14 mouse cellular contexts compared by ENCODE assay signal in genomic region chr9:57998685-57999084, GRCm38 (mm10). TPM values are rescaled to one million over a fixed set of nuclear protein-coding genes. Genes with fewer than 3 reads are reported as not detected.
A peak's percentile ranks its signal among the peaks of the same experiment; 100 is the strongest.
DNase-seq lines count a peak whose midpoint lies in the region; ATAC-seq and TF ChIP-seq lines count a peak whose summit lies in the region.
"Had no signal": no experiment of that assay in that cellular context is flagged by ENCODE, and none has a peak within 500 bp of the region (broad histone marks: within the 10 kb centered on the region; RNA-seq: fewer than 3 reads in every experiment).

No protein-coding gene starts in this region.

- H3K4me1 ChIP-seq in forebrain, embryonic 12.5 days, result peaks cover 9% of the 10 kb centered on the region
- peaks cover 9% of the 10 kb centered on the region for H3K4me1 ChIP-seq in forebrain, embryonic 13.5 days
- H3K4me1 ChIP-seq in intestine, embryonic 16.5 days (ENCODE audit: control insufficient read depth, insufficient read depth, low read length), result peaks cover 7% of the 10 kb centered on the region; the same call in 1 of the 2 replicates
- no peaks in the 10 kb centered on the region for H3K4me1 ChIP-seq in intestine, postnatal 0 days (replicated peaks; ENCODE audit: control insufficient read depth, insufficient read depth, low read length)
- H3K4me1 ChIP-seq in thymus, adult 2 months (replicated peaks; ENCODE audit: control insufficient read depth, insufficient read depth, low read length), result peaks cover 18% of the 10 kb centered on the region

- no peak overlapping the region for H3K27ac ChIP-seq in forebrain, embryonic 12.5 days
- no peak overlapping the region for H3K27ac ChIP-seq in forebrain, embryonic 13.5 days
- no peak overlapping the region for H3K27ac ChIP-seq in intestine, embryonic 16.5 days (ENCODE audit: low read length)
- H3K27ac ChIP-seq in intestine, postnatal 0 days (ENCODE audit: low read depth, low read length), result no peak overlapping the region
- H3K27ac ChIP-seq in thymus, adult 2 months (ENCODE audit: control insufficient read depth, insufficient read depth, low read length), result no peak overlapping the region
- H3K27ac ChIP-seq: embryonic facial prominence, embryonic 15.5 days; gastrocnemius, adult 2 months; limb, embryonic 12.5 days; liver, embryonic 12.5 days; midbrain, embryonic 10.5 days had no signal

- no peak for TF ChIP-seq CTCF in intestine, postnatal 0 days (IDR thresholded peaks at IDR 0.05; ENCODE audit: low read depth)
- TF ChIP-seq CTCF in thymus, adult 2 months (IDR thresholded peaks at IDR 0.05; ENCODE audit: borderline replicate concordance, control insufficient read depth, extremely low read depth, insufficient read depth, low read length, poor library complexity), result no peak

- H3K9me3 ChIP-seq in forebrain, embryonic 12.5 days, result no peaks in the 10 kb centered on the region
- H3K9me3 ChIP-seq in forebrain, embryonic 13.5 days (replicated peaks), result no peaks in the 10 kb centered on the region
- H3K9me3 ChIP-seq in intestine, embryonic 16.5 days (ENCODE audit: control insufficient read depth, low read length), result no peaks in the 10 kb centered on the region
- no peaks in the 10 kb centered on the region for H3K9me3 ChIP-seq in intestine, postnatal 0 days (ENCODE audit: control insufficient read depth)
- H3K9me3 ChIP-seq: embryonic facial prominence, embryonic 15.5 days; heart, embryonic 10.5 days; hindbrain, embryonic 10.5 days; limb, embryonic 12.5 days; liver, embryonic 12.5 days; midbrain, embryonic 10.5 days had no signal

- H3K9ac ChIP-seq in forebrain, embryonic 12.5 days, result no peak overlapping the region
- no peak overlapping the region for H3K9ac ChIP-seq in forebrain, embryonic 13.5 days
- no peak overlapping the region for H3K9ac ChIP-seq in intestine, embryonic 16.5 days (ENCODE audit: low read depth, low read length)
- H3K9ac ChIP-seq in intestine, postnatal 0 days (ENCODE audit: low read depth, low read length), result no peak overlapping the region
- H3K9ac ChIP-seq: embryonic facial prominence, embryonic 15.5 days; limb, embryonic 12.5 days; liver, embryonic 12.5 days had no signal

- H3K27me3 ChIP-seq in forebrain, embryonic 12.5 days, result peaks cover 44% of the 10 kb centered on the region
- H3K27me3 ChIP-seq in forebrain, embryonic 13.5 days, result peaks cover 37% of the 10 kb centered on the region
- peaks cover 2% of the 10 kb centered on the region; the same call in 1 of the 2 replicates for H3K27me3 ChIP-seq in intestine, embryonic 16.5 days (replicated peaks; ENCODE audit: control insufficient read depth, insufficient read depth, low read length)
- H3K27me3 ChIP-seq in intestine, postnatal 0 days (replicated peaks; ENCODE audit: control insufficient read depth, insufficient read depth, low read length), result peaks cover 16% of the 10 kb centered on the region
- no peaks in the 10 kb centered on the region for H3K27me3 ChIP-seq in thymus, adult 2 months (ENCODE audit: control insufficient read depth, insufficient read depth, low read length)

- peak; percentile 42; the same call in 1 of the 2 replicates for ATAC-seq in forebrain, embryonic 12.5 days (ENCODE audit: low FRiP score)
- ATAC-seq in forebrain, embryonic 13.5 days, result no peak
- 0 out of 2 replicates have a peak, but pooled peaks have one; percentile 3 for ATAC-seq in intestine, embryonic 16.5 days
- ATAC-seq in intestine, postnatal 0 days, result no peak; the same call in 1 of the 2 replicates

- no peak overlapping the region for H3K4me2 ChIP-seq in forebrain, embryonic 12.5 days
- no peak overlapping the region for H3K4me2 ChIP-seq in forebrain, embryonic 13.5 days
- no peak overlapping the region for H3K4me2 ChIP-seq in intestine, embryonic 16.5 days (ENCODE audit: low read depth, low read length)
- no peak overlapping the region for H3K4me2 ChIP-seq in intestine, postnatal 0 days (replicated peaks; ENCODE audit: low read depth)

- TF ChIP-seq POLR2A in thymus, adult 2 months (IDR thresholded peaks at IDR 0.05; ENCODE audit: control insufficient read depth, extremely low read depth, insufficient read depth, low read length, poor library complexity), result no peak

- H3K4me3 ChIP-seq in forebrain, embryonic 12.5 days (replicated peaks), result no peak overlapping the region
- no peak overlapping the region for H3K4me3 ChIP-seq in forebrain, embryonic 13.5 days
- H3K4me3 ChIP-seq in intestine, embryonic 16.5 days (ENCODE audit: low read length), result no peak overlapping the region
- no peak overlapping the region for H3K4me3 ChIP-seq in intestine, postnatal 0 days (ENCODE audit: low read depth, low read length)
- H3K4me3 ChIP-seq in thymus, adult 2 months (ENCODE audit: control insufficient read depth, insufficient read depth, low read length), result no peak overlapping the region

- peak; percentile 30 for DNase-seq in thymus, postnatal 14 days
- DNase-seq in thymus, adult 2 months, result no peak
- DNase-seq in testis, postnatal 10 days (ENCODE audit: low spot score), result no peak

- H3K36me3 ChIP-seq in forebrain, embryonic 12.5 days (replicated peaks), result no peaks in the 10 kb centered on the region
- H3K36me3 ChIP-seq in forebrain, embryonic 13.5 days (ENCODE audit: poor library complexity, severe bottlenecking), result no peaks in the 10 kb centered on the region
- no peaks in the 10 kb centered on the region for H3K36me3 ChIP-seq in intestine, embryonic 16.5 days (ENCODE audit: control insufficient read depth, insufficient read depth, low read length)
- H3K36me3 ChIP-seq in intestine, postnatal 0 days (ENCODE audit: control insufficient read depth, insufficient read depth), result no peaks in the 10 kb centered on the region
- H3K36me3 ChIP-seq in thymus, adult 2 months (ENCODE audit: control insufficient read depth, insufficient read depth, low read length), result no peaks in the 10 kb centered on the region
- H3K36me3 ChIP-seq: embryonic facial prominence, embryonic 15.5 days; heart, embryonic 10.5 days; hindbrain, embryonic 10.5 days; limb, embryonic 12.5 days; liver, embryonic 12.5 days; midbrain, embryonic 10.5 days had no signal

- 46% methylated on average over 2 of the region's 2 CpGs for WGBS in forebrain, embryonic 12.5 days
- 51% methylated on average over 2 of the region's 2 CpGs for WGBS in forebrain, embryonic 13.5 days
- WGBS in intestine, embryonic 16.5 days, result 61% methylated on average over 2 of the region's 2 CpGs
- 70% methylated on average over 2 of the region's 2 CpGs for WGBS in intestine, postnatal 0 days
- WGBS in thymus, adult 2 months, result 70% methylated on average over 2 of the region's 2 CpGs

RNA-seq across cellular contexts. Expression of gene Cyp11a1, which starts 7.5 kb away (rescaled TPM):
- 0.19 and 0.45 TPM in 2 replicates for polyA plus RNA-seq in forebrain, embryonic 12.5 days (2016; fragmentation: Nextera tagmentation; extraction: Ambion mirVana)
- polyA plus RNA-seq in forebrain, embryonic 13.5 days (2015; fragmentation: Nextera tagmentation; extraction: Ambion mirVana), result 0.23 and 0.65 TPM in 2 replicates
- 6.4 and 22.4 TPM in 2 replicates for polyA plus RNA-seq in intestine, embryonic 16.5 days (2015; fragmentation: Nextera tagmentation; extraction: Ambion mirVana)
- polyA plus RNA-seq in intestine, postnatal 0 days (2015; fragmentation: Nextera tagmentation; extraction: Ambion mirVana), result 4.4 and 7.8 TPM in 2 replicates
- polyA plus RNA-seq in thymus, adult 2 months (2012; rRNA removed), result 0.84 and 1.3 TPM in 2 replicates
- polyA plus RNA-seq: hindbrain, embryonic 10.5 days had no signal

RNA-seq across cellular contexts. Expression of gene Sema7a, which starts 58.8 kb away (rescaled TPM):
- polyA plus RNA-seq in forebrain, embryonic 12.5 days (2016; fragmentation: Nextera tagmentation; extraction: Ambion mirVana), result 0.43 and 1.4 TPM in 2 replicates
- polyA plus RNA-seq in forebrain, embryonic 13.5 days (2015; fragmentation: Nextera tagmentation; extraction: Ambion mirVana), result 1.1 and 2.2 TPM in 2 replicates
- polyA plus RNA-seq in intestine, embryonic 16.5 days (2015; fragmentation: Nextera tagmentation; extraction: Ambion mirVana), result 0.54 and 0.72 TPM in 2 replicates
- 6.9 and 7.1 TPM in 2 replicates for polyA plus RNA-seq in intestine, postnatal 0 days (2015; fragmentation: Nextera tagmentation; extraction: Ambion mirVana)
- polyA plus RNA-seq in thymus, adult 2 months (2012; rRNA removed), result 81.6 and 85.6 TPM in 2 replicates
- polyA plus RNA-seq: liver, embryonic 12.5 days had no signal

Comparison
In these comparisons a context has a peak if more than half of its experiments do, and no peak if none do; other contexts are left out.
1. ATAC-seq: peak in forebrain, embryonic 12.5 days (single experiment) and intestine, embryonic 16.5 days (single experiment); none in forebrain, embryonic 13.5 days (single experiment) and intestine, postnatal 0 days (single experiment).
2. RNA of gene Sema7a, which starts 58.8 kb away (polyA plus RNA-seq): 81.6 to 85.6 TPM in thymus, adult 2 months; 6.9 to 7.1 TPM in intestine, postnatal 0 days, 1.1 to 2.2 TPM in forebrain, embryonic 13.5 days, 0.54 to 0.72 TPM in intestine, embryonic 16.5 days and 0.43 to 1.4 TPM in forebrain, embryonic 12.5 days; every median in the first group is over 10 times any median in the second.